Mouse (Mus musculus) left cerebral cortex, adult 6 months (tissue): ENCODE results near the gene Oas2. TPM values are rescaled to one million over a fixed set of nuclear protein-coding genes. Genes with fewer than 3 reads are reported as not detected.

Experiments
- long read RNA-seq, 2 experiments: library from polyadenylated mRNA; unstranded; transcript quantifications; one replicate each; pipeline ENCODE4 v2.0.0; 2019 to 2020
- polyA plus RNA-seq: library from polyadenylated mRNA; unstranded; fragments of <200 nt; fragmentation: Nextera tagmentation; gene quantifications from 2 replicates; pipeline ENCODE4 v1.2.3, GENCODE M21; 2021

Gene Oas2
- polyA plus RNA-seq = 0.06 and 0.13 TPM in 2 replicates
- long read RNA-seq, experiment 1 = 0 reads
- long read RNA-seq, experiment 2 = 0 reads

GRCm38 (mm10) chr5:120749688-120750087, at the start of gene Oas2:
Gene Oas2, minus strand, starts transcription at chr5:120749853.

GRCm38 (mm10) chr5:120795480-120796034, 45.9 kb upstream of the Oas2 start, which contains the start of gene Oas1e:
Gene Oas1e, minus strand, starts transcription at chr5:120795530.

GRCm38 (mm10) chr5:120777478-120777877, 27.8 kb upstream of the Oas2 start, which contains the start of gene Oas3:
Gene Oas3, minus strand, starts transcription at chr5:120777661.

GRCm38 (mm10) chr5:120711827-120712226, 37.8 kb downstream of the Oas2 start, which contains the start of gene Dtx1:
Gene Dtx1, minus strand, starts transcription at chr5:120711927.

Other genes starting within 250 kb of the Oas2 start
- gene Plbd2, start 246.2 kb downstream of the Oas2 start, polyA plus RNA-seq = 15.8 and 29.7 TPM in 2 replicates
- gene Slc8b1, start 238.7 kb downstream of the Oas2 start, polyA plus RNA-seq = 2.6 and 4.2 TPM in 2 replicates
- 12.0 and 18.5 TPM in 2 replicates for gene Tpcn1, start 161.2 kb downstream of the Oas2 start, polyA plus RNA-seq
- gene Iqcd, start 160.8 kb downstream of the Oas2 start, polyA plus RNA-seq = 0.56 and 0.75 TPM in 2 replicates
- gene Rita1, start 137.3 kb downstream of the Oas2 start, polyA plus RNA-seq = 24.2 and 29.9 TPM in 2 replicates
- 17.3 and 18.3 TPM in 2 replicates for gene Ddx54, start 137.1 kb downstream of the Oas2 start, polyA plus RNA-seq
- not detected in 2 replicates for gene Cfap73, start 115.6 kb downstream of the Oas2 start, polyA plus RNA-seq
- 39.3 and 44.9 TPM in 2 replicates for gene Rasal1, start 101.0 kb downstream of the Oas2 start, polyA plus RNA-seq
- 20.8 and 24.2 TPM in 2 replicates for gene Dtx1, start 37.9 kb downstream of the Oas2 start, polyA plus RNA-seq
- gene Oas3, start 27.8 kb upstream of the Oas2 start, polyA plus RNA-seq = 0.04 and 0.10 TPM in 2 replicates
- gene Oas1e, start 45.7 kb upstream of the Oas2 start, polyA plus RNA-seq = not detected in 2 replicates
- gene Oas1c, start 62.7 kb upstream of the Oas2 start, polyA plus RNA-seq = 0.45 and 0.86 TPM in 2 replicates
- not detected in 2 replicates for gene Oas1f, start 97.5 kb upstream of the Oas2 start, polyA plus RNA-seq
- not detected in 2 replicates for gene Oas1h, start 111.6 kb upstream of the Oas2 start, polyA plus RNA-seq
- gene Oas1g, start 137.8 kb upstream of the Oas2 start, polyA plus RNA-seq = 0.28 and 0.29 TPM in 2 replicates
- 1.1 and 1.2 TPM in 2 replicates for gene Oas1a, start 157.7 kb upstream of the Oas2 start, polyA plus RNA-seq
- not detected in 2 replicates for gene Oas1d, start 164.7 kb upstream of the Oas2 start, polyA plus RNA-seq